Mouse (Mus musculus) thymus, adult 2 months (tissue): ENCODE results near the gene Hacd4. TPM values are rescaled to one million over a fixed set of nuclear protein-coding genes. Genes with fewer than 3 reads are reported as not detected.

Experiments used
- DNase-seq: peaks from one replicate; pipeline ENCODE4 v3.0.0; 2021
- H3K27ac ChIP-seq: fragments of 200-500 bp; 2 replicates; pipeline ENCODE4 v1.5.1; 2012; ENCODE audit warnings: low read length, control low read depth; ENCODE audit not compliant: control insufficient read depth, insufficient read depth
- H3K27me3 ChIP-seq: fragments of 200-500 bp; 2 replicates; pipeline ENCODE4 v1.6.1; 2012; ENCODE audit warnings: mild to moderate bottlenecking, low read length, moderate library complexity, mixed read lengths; ENCODE audit not compliant: control insufficient read depth, insufficient read depth
- H3K36me3 ChIP-seq: fragments of 200-500 bp; 2 replicates; pipeline ENCODE4 v1.6.1; 2012; ENCODE audit warnings: mild to moderate bottlenecking, low read length, moderate library complexity; ENCODE audit not compliant: control insufficient read depth, insufficient read depth
- H3K4me1 ChIP-seq: fragments of 200-500 bp; replicated peaks from 2 replicates; pipeline ENCODE4 v1.6.1; 2012; ENCODE audit warnings: low read length; ENCODE audit not compliant: control insufficient read depth, insufficient read depth
- H3K4me3 ChIP-seq: fragments of 200-500 bp; 2 replicates; pipeline ENCODE4 v1.5.1; 2012; ENCODE audit warnings: mild to moderate bottlenecking, low read length, control low read depth, moderate library complexity; ENCODE audit not compliant: control insufficient read depth, insufficient read depth
- CTCF ChIP-seq: fragments of 200-500 bp; IDR thresholded peaks from 2 replicates; pipeline ENCODE4 v1.5.1; 2012; ENCODE audit warnings: mild to moderate bottlenecking, control low read depth, low read length, moderate library complexity, borderline replicate concordance; ENCODE audit not compliant: control insufficient read depth, poor library complexity, insufficient read depth; ENCODE audit errors: extremely low read depth
- POLR2A ChIP-seq: fragments of 200-500 bp; IDR thresholded peaks from 2 replicates; pipeline ENCODE4 v1.6.1; 2012; ENCODE audit warnings: mild to moderate bottlenecking, low read length, control low read depth, moderate library complexity; ENCODE audit not compliant: control insufficient read depth, poor library complexity, insufficient read depth; ENCODE audit errors: extremely low read depth
- WGBS: fragments of 180-500 bp; shearing (Covaris S2); methylation state at CpG from one replicate; pipeline ENCODE4 v1.1.7; 2018; 5-methylcytosine and 5-hydroxymethylcytosine counted together
- polyA plus RNA-seq: library from polyadenylated mRNA; depleted of rRNA; stranded (reverse); fragments of >200 nt; gene quantifications from 2 replicates; pipeline ENCODE4 v1.2.3, GENCODE M21; 2012

Hacd4 gene
- polyA plus RNA-seq, 1 experiment, result 1.0 TPM

- H3K36me3 ChIP-seq, result no peaks in the 10 kb centered on the region
- TF ChIP-seq CTCF (no peak), POLR2A (no peak)
- DNase-seq, result no peak
- no peaks in the 10 kb centered on the region for H3K4me1 ChIP-seq
- WGBS, result 92% methylated on average over 2 of the region's 2 CpGs
- H3K4me3 ChIP-seq, result no peak overlapping the region
- no peaks in the 10 kb centered on the region; the same call in 1 of the 2 replicates for H3K27me3 ChIP-seq
- no peak overlapping the region for H3K27ac ChIP-seq
Observed at GRCm38 (mm10) chr4:88412331-88412730, 26.4 kb downstream of the Hacd4 start.

- Histone ChIP-seq H3K27ac (no peak overlapping the region), H3K36me3 (no peaks in the 10 kb centered on the region), H3K4me1 (no peaks in the 10 kb centered on the region), H3K27me3 (no peaks in the 10 kb centered on the region; the same call in 1 of the 2 replicates), H3K4me3 (no peak overlapping the region)
- 100% methylated on average over 4 of the region's 4 CpGs for WGBS
- TF ChIP-seq CTCF, result no peak
- TF ChIP-seq POLR2A, result no peak
- DNase-seq, result no peak
Observed at GRCm38 (mm10) chr4:88409279-88409678, 29.4 kb downstream of the Hacd4 start.

- Histone ChIP-seq H3K27me3 (no peaks in the 10 kb centered on the region; the same call in 1 of the 2 replicates), H3K36me3 (no peaks in the 10 kb centered on the region), H3K4me3 (no peak overlapping the region), H3K4me1 (no peaks in the 10 kb centered on the region), H3K27ac (no peak overlapping the region)
- no peak for DNase-seq
- no peak for TF ChIP-seq CTCF
- no peak for TF ChIP-seq POLR2A
- 96% methylated on average over 4 of the region's 4 CpGs for WGBS
Observed at GRCm38 (mm10) chr4:88406887-88407696, 31.6 kb downstream of the Hacd4 start.

GRCm38 (mm10) chr4:88402884-88403283, 35.8 kb downstream of the Hacd4 start:
- H3K4me1 ChIP-seq, result no peaks in the 10 kb centered on the region
- no peaks in the 10 kb centered on the region for H3K27me3 ChIP-seq
- no peak for DNase-seq
- WGBS, result 96% methylated on average over 6 of the region's 6 CpGs
- no peaks in the 10 kb centered on the region for H3K36me3 ChIP-seq
- H3K27ac ChIP-seq, result no peak overlapping the region
- no peak for TF ChIP-seq POLR2A
- no peak for TF ChIP-seq CTCF
- H3K4me3 ChIP-seq, result no peak overlapping the region

GRCm38 (mm10) chr4:88400992-88401313, 37.8 kb downstream of the Hacd4 start:
- DNase-seq, result no peak
- H3K27me3 ChIP-seq, result no peaks in the 10 kb centered on the region
- no peak overlapping the region for H3K4me3 ChIP-seq
- 95% methylated on average over 7 of the region's 7 CpGs for WGBS
- H3K27ac ChIP-seq, result no peak overlapping the region
- TF ChIP-seq POLR2A, result no peak
- TF ChIP-seq CTCF, result no peak
- no peaks in the 10 kb centered on the region for H3K4me1 ChIP-seq
- no peaks in the 10 kb centered on the region for H3K36me3 ChIP-seq

- TF ChIP-seq CTCF (no peak), POLR2A (no peak)
- Histone ChIP-seq H3K27me3 (no peaks in the 10 kb centered on the region), H3K4me1 (no peaks in the 10 kb centered on the region), H3K36me3 (no peaks in the 10 kb centered on the region), H3K27ac (no peak overlapping the region), H3K4me3 (no peak overlapping the region)
- WGBS, result 94% methylated on average over 9 of the region's 9 CpGs
- no peak for DNase-seq
Observed at GRCm38 (mm10) chr4:88400302-88400991, 38.3 kb downstream of the Hacd4 start.
